ENCODE assay signal across 7 mouse cellular contexts in the genomic region with DNA sequence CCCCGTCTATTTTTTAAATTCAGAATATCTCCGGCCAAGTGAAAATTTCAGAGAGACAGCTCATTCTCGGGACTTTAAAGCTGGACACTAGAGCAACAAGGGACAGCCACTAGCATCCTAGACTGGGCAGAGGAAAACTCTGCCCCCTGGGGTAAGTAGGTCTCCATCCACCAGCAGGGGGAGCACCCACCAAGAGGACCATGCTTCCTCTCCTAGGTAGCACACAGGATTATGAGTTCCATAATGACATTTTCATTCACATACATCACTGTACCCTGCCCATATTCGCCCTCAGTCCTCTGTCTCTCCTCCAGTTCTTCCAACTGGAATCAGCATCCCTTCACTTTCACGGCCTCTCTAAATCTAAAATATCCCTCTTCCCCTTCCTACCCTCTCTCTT. TPM values are rescaled to one million over a fixed set of nuclear protein-coding genes. Genes with fewer than 3 reads are reported as not detected.
A peak's percentile ranks its signal among the peaks of the same experiment; 100 is the strongest.
DNase-seq lines count a peak whose midpoint lies in the region; TF ChIP-seq lines count a peak whose summit lies in the region.

No protein-coding gene starts in this region.

- in situ Hi-C loops in CH12.LX (cut with MboI; ENCODE audit: low pct_ligation_motif_present, low pct_unique_long_range_greater_than_20kb, low sequenced_read_pairs): no loop called here

- H3K4me2 ChIP-seq in CH12.LX (ENCODE audit: insufficient read depth, low read depth, poor library complexity, severe bottlenecking): no peak overlapping the region

- peaks cover 83% of the 10 kb centered on the region for H3K27me3 ChIP-seq in CH12.LX (replicated peaks)

- H3K36me3 ChIP-seq in CH12.LX (replicated peaks in 1 of 2; ENCODE audit: control insufficient read depth in 1 of 2, insufficient read depth in 1 of 2, low read length in 1 of 2): no peaks in the 10 kb centered on the region

- DNase-seq in kidney, adult 9 months: peak; percentile 47
- no peak for DNase-seq in kidney, adult 11 months
- peak; percentile 41 for DNase-seq in CH12.LX (ENCODE audit: extremely low read depth)
- peak; percentile 20 for DNase-seq in Muller cell, postnatal 12 days (ENCODE audit: inconsistent ontology term)
- DNase-seq in embryo, embryonic 9.5 days (ENCODE audit: extremely low spot score): peak; percentile 27
- peak; percentile 56 for DNase-seq in lung, adult 2 months
- DNase-seq in thymus, postnatal 14 days: peak; percentile 72

- H3K9me3 ChIP-seq in CH12.LX (replicated peaks; ENCODE audit: low read length): peaks cover 4% of the 10 kb centered on the region

- peak; percentile 71 to 85 for TF ChIP-seq CTCF in CH12.LX (conservative IDR thresholded peaks at IDR 0.05 in 1 of 2, IDR thresholded peaks at IDR 0.05 in 1 of 2; ENCODE audit: low read depth in 2 of 2, low read length in 2 of 2)
- TF ChIP-seq CTCF in lung, adult 2 months (IDR thresholded peaks at IDR 0.05; ENCODE audit: insufficient read depth, low read length): peak; percentile 77

- peak; percentile 50 for TF ChIP-seq RAD21 in CH12.LX (IDR thresholded peaks at IDR 0.05; ENCODE audit: low read depth, low read length)

- no peak for TF ChIP-seq EP300 in CH12.LX (IDR thresholded peaks at IDR 0.05; ENCODE audit: low read length)

- H3K4me3 ChIP-seq in CH12.LX (replicated peaks in 1 of 3; ENCODE audit: low read depth in 2 of 3, low read length in 2 of 3, poor library complexity in 1 of 3): no peak overlapping the region
- H3K4me3 ChIP-seq in lung, adult 2 months (replicated peaks; ENCODE audit: extremely low read depth, low read depth, low read length): no peak overlapping the region

- dilution Hi-C loops in CH12.LX (cut with MboI; ENCODE audit: extremely low pct_ligation_motif_present, extremely low pct_unique_long_range_greater_than_20kb, low sequenced_read_pairs): no loop called here

- no peaks in the 10 kb centered on the region for H3K4me1 ChIP-seq in CH12.LX (ENCODE audit: control insufficient read depth in 1 of 2, insufficient read depth in 2 of 2)
- no peaks in the 10 kb centered on the region for H3K4me1 ChIP-seq in lung, adult 2 months (ENCODE audit: control insufficient read depth, insufficient read depth, low read length)

- no peak overlapping the region for H3K27ac ChIP-seq in CH12.LX (ENCODE audit: insufficient read depth, low read depth)

- no peaks in the 10 kb centered on the region for H3K79me2 ChIP-seq in CH12.LX (replicated peaks; ENCODE audit: control insufficient read depth, extremely low read depth, insufficient read depth, poor library complexity, severe bottlenecking)

- TF ChIP-seq POLR2A in CH12.LX (IDR thresholded peaks at IDR 0.05; ENCODE audit: low read depth, low read length): no peak
- TF ChIP-seq POLR2A in lung, adult 2 months (IDR thresholded peaks at IDR 0.05; ENCODE audit: borderline replicate concordance, extremely low read depth, low read depth, low read length): no peak

- no peak overlapping the region for H3K9ac ChIP-seq in CH12.LX (ENCODE audit: insufficient read depth, low read depth)

- WGBS in lung, adult 2 months: 76% methylated on average over 5 of the region's 5 CpGs

TF ChIP-seq in CH12.LX, 34 proteins besides CTCF, POLR2A, EP300 and RAD21:
- peak; percentile 63 for TF ChIP-seq SMC3 (IDR thresholded peaks at IDR 0.05; ENCODE audit: low read depth, low read length)
- no peak for TF ChIP-seq JUN (IDR thresholded peaks at IDR 0.05; ENCODE audit: insufficient read depth, low read depth, low read length)
- TF ChIP-seq POLR2AphosphoS2 (IDR thresholded peaks at IDR 0.05; ENCODE audit: low read depth, low read length): no peak

RNA-seq across cellular contexts. Expression of a gene that starts 45.4 kb away (rescaled TPM):
- total RNA-seq in CH12.LX (2012; rRNA removed): 1.8 and 2.2 TPM in 2 replicates
- total RNA-seq in CH12.LX (2014; rRNA removed): 1.6 TPM in 2 replicates
- polyA plus RNA-seq in CH12.LX (2012; ENCODE audit: insufficient read length, low read depth): 2.5 and 2.7 TPM in 2 replicates
- polyA plus RNA-seq in lung, adult 2 months (2012; rRNA removed): 19.6 TPM in 2 replicates
